ENCODE assay signal across 10 mouse cellular contexts in the genomic region with DNA sequence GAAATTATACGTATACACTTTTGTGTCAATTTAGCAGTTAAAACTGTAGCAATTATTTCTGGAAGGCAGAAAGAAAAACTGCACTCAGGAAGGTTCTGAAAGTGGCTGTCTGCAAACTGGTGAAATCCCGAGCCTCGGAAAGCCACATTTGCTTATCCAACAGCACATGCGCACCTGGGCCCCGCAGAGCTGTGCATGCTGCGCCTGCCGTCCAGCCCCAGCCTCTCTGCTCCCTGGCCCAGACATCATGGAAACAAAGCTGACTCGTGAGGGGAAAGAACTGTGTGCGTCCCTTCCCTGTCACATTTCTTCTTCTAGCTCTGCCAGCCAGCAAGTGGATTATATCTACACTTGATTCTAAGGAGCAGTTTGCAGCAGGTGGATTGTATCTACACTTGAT.
DNase-seq lines count a peak whose midpoint lies in the region; ATAC-seq and TF ChIP-seq lines count a peak whose summit lies in the region.
"Had no signal": no experiment of that assay in that cellular context is flagged by ENCODE, and none has a peak within 500 bp of the region (broad histone marks: within the 10 kb centered on the region; RNA-seq: fewer than 3 reads in every experiment).

No protein-coding gene starts in this region.

- H3K27ac ChIP-seq in intestine, embryonic 16.5 days (ENCODE audit: low read length) = no peak overlapping the region
- no peak overlapping the region for H3K27ac ChIP-seq in intestine, postnatal 0 days (ENCODE audit: low read depth, low read length)
- H3K27ac ChIP-seq in thymus, adult 2 months (ENCODE audit: control insufficient read depth, insufficient read depth, low read length) = peak overlapping the region; percentile 22; the same call in 1 of the 2 replicates
- peak overlapping the region; percentile 72 for H3K27ac ChIP-seq in forebrain, postnatal 0 days (ENCODE audit: low read depth, low read length)
- no peak overlapping the region for H3K27ac ChIP-seq in stomach, embryonic 15.5 days
- H3K27ac ChIP-seq in liver, embryonic 11.5 days (ENCODE audit: low read depth, low read length) = no peak overlapping the region
- H3K27ac ChIP-seq: heart, embryonic 15.5 days; limb, embryonic 10.5 days had no signal

- H3K9ac ChIP-seq in intestine, embryonic 16.5 days (ENCODE audit: low read depth, low read length) = no peak overlapping the region
- H3K9ac ChIP-seq in intestine, postnatal 0 days (ENCODE audit: low read depth, low read length) = no peak overlapping the region
- H3K9ac ChIP-seq in forebrain, postnatal 0 days = peak overlapping the region; percentile 33; the same call in 1 of the 2 replicates
- H3K9ac ChIP-seq in stomach, embryonic 15.5 days = no peak overlapping the region
- H3K9ac ChIP-seq in liver, embryonic 11.5 days (ENCODE audit: low read depth, low read length) = no peak overlapping the region
- H3K9ac ChIP-seq: heart, embryonic 15.5 days had no signal

- no peak for TF ChIP-seq CTCF in intestine, postnatal 0 days (IDR thresholded peaks at IDR 0.05; ENCODE audit: low read depth)
- no peak for TF ChIP-seq CTCF in thymus, adult 2 months (IDR thresholded peaks at IDR 0.05; ENCODE audit: borderline replicate concordance, control insufficient read depth, extremely low read depth, insufficient read depth, low read length, poor library complexity)
- TF ChIP-seq CTCF in forebrain, postnatal 0 days (IDR thresholded peaks at IDR 0.05; ENCODE audit: low read depth) = no peak

- no peaks in the 10 kb centered on the region for H3K36me3 ChIP-seq in intestine, embryonic 16.5 days (ENCODE audit: control insufficient read depth, insufficient read depth, low read length)
- no peaks in the 10 kb centered on the region for H3K36me3 ChIP-seq in intestine, postnatal 0 days (ENCODE audit: control insufficient read depth, insufficient read depth)
- no peaks in the 10 kb centered on the region for H3K36me3 ChIP-seq in thymus, adult 2 months (ENCODE audit: control insufficient read depth, insufficient read depth, low read length)
- H3K36me3 ChIP-seq in forebrain, postnatal 0 days (ENCODE audit: insufficient read depth) = no peaks in the 10 kb centered on the region
- H3K36me3 ChIP-seq in stomach, embryonic 15.5 days = no peaks in the 10 kb centered on the region
- no peaks in the 10 kb centered on the region for H3K36me3 ChIP-seq in liver, embryonic 11.5 days (ENCODE audit: control insufficient read depth, insufficient read depth, low read length)
- H3K36me3 ChIP-seq: heart, embryonic 15.5 days; limb, embryonic 10.5 days had no signal

- H3K4me2 ChIP-seq in intestine, embryonic 16.5 days (ENCODE audit: low read depth, low read length) = no peak overlapping the region
- no peak overlapping the region for H3K4me2 ChIP-seq in intestine, postnatal 0 days (replicated peaks; ENCODE audit: low read depth)
- H3K4me2 ChIP-seq in forebrain, postnatal 0 days (ENCODE audit: low read depth) = peak overlapping the region; percentile 26
- H3K4me2 ChIP-seq in stomach, embryonic 15.5 days = peak overlapping the region; percentile 13; the same call in 1 of the 2 replicates
- no peak overlapping the region for H3K4me2 ChIP-seq in liver, embryonic 11.5 days
- H3K4me2 ChIP-seq: heart, embryonic 15.5 days had no signal

- H3K9me3 ChIP-seq in intestine, embryonic 16.5 days (ENCODE audit: control insufficient read depth, low read length) = no peaks in the 10 kb centered on the region
- no peaks in the 10 kb centered on the region for H3K9me3 ChIP-seq in intestine, postnatal 0 days (ENCODE audit: control insufficient read depth)
- H3K9me3 ChIP-seq in forebrain, postnatal 0 days (ENCODE audit: low read length) = no peaks in the 10 kb centered on the region
- no peaks in the 10 kb centered on the region for H3K9me3 ChIP-seq in stomach, embryonic 15.5 days
- H3K9me3 ChIP-seq in liver, embryonic 11.5 days (ENCODE audit: control insufficient read depth, low read length) = no peaks in the 10 kb centered on the region
- H3K9me3 ChIP-seq: heart, embryonic 15.5 days; limb, embryonic 10.5 days had no signal

- no peak for DNase-seq in thymus, adult 2 months
- no peak for DNase-seq in thymus, postnatal 0 days (ENCODE audit: low spot score)
- DNase-seq in forebrain, postnatal 0 days = peak; percentile 43
- DNase-seq in heart, postnatal 4 days = no peak
- DNase-seq in liver, embryonic 11.5 days (ENCODE audit: low spot score) = no peak

- no peak overlapping the region for H3K4me3 ChIP-seq in intestine, embryonic 16.5 days (ENCODE audit: low read length)
- H3K4me3 ChIP-seq in intestine, postnatal 0 days (ENCODE audit: low read depth, low read length) = no peak overlapping the region
- no peak overlapping the region for H3K4me3 ChIP-seq in thymus, adult 2 months (ENCODE audit: control insufficient read depth, insufficient read depth, low read length)
- H3K4me3 ChIP-seq in forebrain, postnatal 0 days (ENCODE audit: low read depth, low read length) = peak overlapping the region; percentile 30
- no peak overlapping the region; the same call in 1 of the 2 replicates for H3K4me3 ChIP-seq in stomach, embryonic 15.5 days (replicated peaks)
- H3K4me3 ChIP-seq in liver, embryonic 11.5 days (ENCODE audit: low read depth, low read length) = no peak overlapping the region
- H3K4me3 ChIP-seq: heart, embryonic 15.5 days; limb, embryonic 10.5 days had no signal

- WGBS in intestine, embryonic 16.5 days = 63% methylated on average over 9 of the region's 9 CpGs
- WGBS in intestine, postnatal 0 days = 63% methylated on average over 9 of the region's 9 CpGs
- 97% methylated on average over 9 of the region's 9 CpGs for WGBS in thymus, adult 2 months
- 45% methylated on average over 9 of the region's 9 CpGs for WGBS in forebrain, postnatal 0 days
- WGBS in stomach, embryonic 15.5 days = 59% methylated on average over 9 of the region's 9 CpGs
- WGBS in liver, embryonic 11.5 days = 76% methylated on average over 9 of the region's 9 CpGs

- 0 out of 2 replicates have a peak, but pooled peaks have one; percentile 51 for ATAC-seq in intestine, embryonic 16.5 days
- no peak for ATAC-seq in intestine, postnatal 0 days
- peak; percentile 37; the same call in 1 of the 2 replicates for ATAC-seq in forebrain, postnatal 0 days
- ATAC-seq in stomach, embryonic 15.5 days (ENCODE audit: insufficient read depth, low FRiP score, low read depth) = no peak
- no peak for ATAC-seq in liver, embryonic 11.5 days (replicated peaks; ENCODE audit: low FRiP score)

- TF ChIP-seq POLR2A in thymus, adult 2 months (IDR thresholded peaks at IDR 0.05; ENCODE audit: control insufficient read depth, extremely low read depth, insufficient read depth, low read length, poor library complexity) = no peak

- no peaks in the 10 kb centered on the region for H3K4me1 ChIP-seq in intestine, embryonic 16.5 days (ENCODE audit: control insufficient read depth, insufficient read depth, low read length)
- H3K4me1 ChIP-seq in intestine, postnatal 0 days (replicated peaks; ENCODE audit: control insufficient read depth, insufficient read depth, low read length) = no peaks in the 10 kb centered on the region
- H3K4me1 ChIP-seq in thymus, adult 2 months (replicated peaks; ENCODE audit: control insufficient read depth, insufficient read depth, low read length) = peaks cover 15% of the 10 kb centered on the region
- peaks cover 7% of the 10 kb centered on the region for H3K4me1 ChIP-seq in forebrain, postnatal 0 days (ENCODE audit: insufficient read depth)
- no peaks in the 10 kb centered on the region for H3K4me1 ChIP-seq in stomach, embryonic 15.5 days
- H3K4me1 ChIP-seq in liver, embryonic 11.5 days (replicated peaks; ENCODE audit: control insufficient read depth, insufficient read depth, low read length) = no peaks in the 10 kb centered on the region

- no peaks in the 10 kb centered on the region for H3K27me3 ChIP-seq in intestine, embryonic 16.5 days (replicated peaks; ENCODE audit: control insufficient read depth, insufficient read depth, low read length)
- H3K27me3 ChIP-seq in intestine, postnatal 0 days (replicated peaks; ENCODE audit: control insufficient read depth, insufficient read depth, low read length) = no peaks in the 10 kb centered on the region
- no peaks in the 10 kb centered on the region for H3K27me3 ChIP-seq in thymus, adult 2 months (ENCODE audit: control insufficient read depth, insufficient read depth, low read length)
- H3K27me3 ChIP-seq in forebrain, postnatal 0 days (ENCODE audit: insufficient read depth, low read length) = no peaks in the 10 kb centered on the region
- no peaks in the 10 kb centered on the region for H3K27me3 ChIP-seq in stomach, embryonic 15.5 days (replicated peaks)
- H3K27me3 ChIP-seq in liver, embryonic 11.5 days (replicated peaks; ENCODE audit: control insufficient read depth, insufficient read depth, low read length) = no peaks in the 10 kb centered on the region
- H3K27me3 ChIP-seq: heart, embryonic 15.5 days had no signal

Comparison
In these comparisons a context has a peak if more than half of its experiments do, and no peak if none do; other contexts are left out.
1. ATAC-seq: peak in intestine, embryonic 16.5 days (single experiment) and forebrain, postnatal 0 days (single experiment); none in intestine, postnatal 0 days (single experiment), stomach, embryonic 15.5 days (single experiment) and liver, embryonic 11.5 days (single experiment).
2. H3K27ac ChIP-seq: peak in thymus, adult 2 months (single experiment) and forebrain, postnatal 0 days (single experiment); none in intestine, embryonic 16.5 days (single experiment), intestine, postnatal 0 days (single experiment), stomach, embryonic 15.5 days (single experiment) and liver, embryonic 11.5 days (single experiment).
3. H3K4me2 ChIP-seq: peak in forebrain, postnatal 0 days (single experiment) and stomach, embryonic 15.5 days (single experiment); none in intestine, embryonic 16.5 days (single experiment), intestine, postnatal 0 days (single experiment) and liver, embryonic 11.5 days (single experiment).